12 mouse cellular contexts compared by ENCODE assay signal in the genomic region with DNA sequence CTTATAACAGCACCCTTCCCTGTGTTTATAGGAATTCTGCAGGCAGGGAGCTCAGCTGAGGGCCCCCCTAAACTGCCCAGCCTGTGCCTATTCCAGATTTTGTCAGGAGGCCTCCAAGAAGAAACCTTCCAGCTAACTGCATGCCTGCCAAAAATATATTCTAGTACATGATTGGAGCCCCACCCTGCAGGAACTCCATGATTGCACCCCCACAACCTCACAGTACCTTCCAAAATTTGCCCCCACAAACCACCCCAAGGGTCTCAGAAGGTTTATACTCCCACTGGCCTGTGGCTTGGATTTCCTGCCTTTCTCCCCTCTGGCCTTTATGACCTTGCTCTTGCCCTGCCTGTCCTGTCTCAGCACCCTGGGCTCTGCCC. TPM values are rescaled to one million over a fixed set of nuclear protein-coding genes. Genes with fewer than 3 reads are reported as not detected.
DNase-seq lines count a peak whose midpoint lies in the region; ATAC-seq lines count a peak whose summit lies in the region.
"Had no signal": no experiment of that assay in that cellular context is flagged by ENCODE, and none has a peak within 500 bp of the region (broad histone marks: within the 10 kb centered on the region; RNA-seq: fewer than 3 reads in every experiment).

No protein-coding gene starts in this region.

- peaks cover 22% of the 10 kb centered on the region for H3K27me3 ChIP-seq in neural tube, embryonic 13.5 days
- H3K27me3 ChIP-seq in limb, embryonic 15.5 days = no peaks in the 10 kb centered on the region

- H3K9me3 ChIP-seq in neural tube, embryonic 13.5 days = no peaks in the 10 kb centered on the region
- H3K9me3 ChIP-seq in limb, embryonic 15.5 days = no peaks in the 10 kb centered on the region

- ATAC-seq in neural tube, embryonic 13.5 days (ENCODE audit: low read depth) = no peak
- ATAC-seq in limb, embryonic 15.5 days (ENCODE audit: insufficient number of reproducible peaks, low FRiP score, low TSS enrichment, low read depth) = peak; percentile 20; the same call in 1 of the 2 replicates
- no peak for ATAC-seq in megakaryocyte, adult 5-6 weeks (ENCODE audit: poor library complexity, severe bottlenecking)

- H3K36me3 ChIP-seq in neural tube, embryonic 13.5 days = no peaks in the 10 kb centered on the region
- no peaks in the 10 kb centered on the region for H3K36me3 ChIP-seq in limb, embryonic 15.5 days

- no peak overlapping the region for H3K4me2 ChIP-seq in neural tube, embryonic 13.5 days
- peak overlapping the region; percentile 38; the same call in 1 of the 2 replicates for H3K4me2 ChIP-seq in limb, embryonic 15.5 days

- H3K4me1 ChIP-seq in neural tube, embryonic 13.5 days (replicated peaks) = peaks cover 58% of the 10 kb centered on the region
- H3K4me1 ChIP-seq in limb, embryonic 15.5 days = peaks cover 90% of the 10 kb centered on the region

- peak overlapping the region; percentile 86 for H3K27ac ChIP-seq in neural tube, embryonic 13.5 days (replicated peaks)
- peak overlapping the region; percentile 99 for H3K27ac ChIP-seq in limb, embryonic 15.5 days

- peak; percentile 93 for DNase-seq in heart, adult 11 months
- DNase-seq in heart, postnatal 25 days (ENCODE audit: low spot score) = no peak
- DNase-seq in neural tube, embryonic 10.5 days (ENCODE audit: extremely low spot score, low spot score) = no peak
- DNase-seq in thymus, adult 18-20 months = no peak
- DNase-seq in adrenal gland, postnatal 25 days = no peak
- DNase-seq: lung, adult 18-20 months; retina, postnatal 1 day; thymus, postnatal 36 days had no signal

- intact Hi-C loops in heart, postnatal 25 days (cut with DNase I) = no loop called here

- no peak overlapping the region for H3K4me3 ChIP-seq in neural tube, embryonic 13.5 days
- H3K4me3 ChIP-seq in limb, embryonic 15.5 days = no peak overlapping the region
- H3K4me3 ChIP-seq: erythroblast, embryonic 14.5 days had no signal

- no peak overlapping the region for H3K9ac ChIP-seq in neural tube, embryonic 13.5 days
- H3K9ac ChIP-seq in limb, embryonic 15.5 days = no peak overlapping the region

RNA-seq across cellular contexts. Expression of gene Atp23, which starts 30.6 kb away (rescaled TPM):
- total RNA-seq in heart, postnatal 25 days (2021) = 1 to 10 TPM; 4.2 to 4.5 TPM
- polyA plus RNA-seq in neural tube, embryonic 13.5 days (2015; fragmentation: Nextera tagmentation; extraction: Ambion mirVana) = 10.5 and 12.0 TPM in 2 replicates
- polyA plus RNA-seq in limb, embryonic 15.5 days (2015; fragmentation: Nextera tagmentation; extraction: Ambion mirVana) = 14.3 and 14.5 TPM in 2 replicates
- 7.0 and 8.6 TPM in 2 replicates for total RNA-seq in megakaryocyte, adult 5-6 weeks (2015)
- 3.5 and 5.1 TPM in 2 replicates for total RNA-seq in megakaryocyte, adult 5-6 weeks (2017)
- 7.6 and 9.5 TPM in 2 replicates for total RNA-seq in adrenal gland, postnatal 25 days (2021)

RNA-seq across cellular contexts. Expression of gene Ctdsp2, which starts 46.8 kb away (rescaled TPM):
- total RNA-seq in heart, postnatal 25 days (2021) = 100 to 1,000 TPM; 104 to 110 TPM
- 21.9 and 26.9 TPM in 2 replicates for polyA plus RNA-seq in neural tube, embryonic 13.5 days (2015; fragmentation: Nextera tagmentation; extraction: Ambion mirVana)
- polyA plus RNA-seq in limb, embryonic 15.5 days (2015; fragmentation: Nextera tagmentation; extraction: Ambion mirVana) = 72.2 and 85.8 TPM in 2 replicates
- total RNA-seq in megakaryocyte, adult 5-6 weeks (2015) = 73.2 and 75.2 TPM in 2 replicates
- 38.0 and 41.9 TPM in 2 replicates for total RNA-seq in megakaryocyte, adult 5-6 weeks (2017)
- 125 and 197 TPM in 2 replicates for total RNA-seq in adrenal gland, postnatal 25 days (2021)
